Mouse (Mus musculus) thymus, adult 18-20 months (tissue): ENCODE data around the gene Mark3.

Source experiments
- DNase-seq, 2 experiments: peaks; one replicate each; pipeline ENCODE4 v3.0.0; 2022; ENCODE audit warnings: mixed read lengths in 2 of 2

The Mark3 gene

DNA sequence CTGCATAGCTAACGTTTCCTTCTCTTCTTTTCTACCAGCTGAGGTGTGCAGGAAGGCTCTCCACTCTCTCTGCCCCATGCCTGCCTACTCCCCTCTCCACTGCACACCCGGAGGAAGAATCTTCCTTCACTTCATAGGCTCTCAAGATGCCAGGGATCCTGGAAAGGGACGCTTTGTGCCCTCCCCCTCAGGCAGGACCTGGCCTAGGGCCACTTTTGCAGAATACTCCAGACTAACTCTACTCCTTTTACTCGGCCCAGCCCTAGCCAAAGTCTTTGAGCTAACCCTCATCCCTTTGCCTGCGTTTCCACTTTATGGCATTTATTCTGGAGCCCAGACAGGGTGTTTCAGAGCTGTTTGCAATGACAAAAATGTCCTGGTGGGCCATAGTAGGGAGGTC is 103.1 kb downstream of the Mark3 start:
- no peak for DNase-seq

DNA sequence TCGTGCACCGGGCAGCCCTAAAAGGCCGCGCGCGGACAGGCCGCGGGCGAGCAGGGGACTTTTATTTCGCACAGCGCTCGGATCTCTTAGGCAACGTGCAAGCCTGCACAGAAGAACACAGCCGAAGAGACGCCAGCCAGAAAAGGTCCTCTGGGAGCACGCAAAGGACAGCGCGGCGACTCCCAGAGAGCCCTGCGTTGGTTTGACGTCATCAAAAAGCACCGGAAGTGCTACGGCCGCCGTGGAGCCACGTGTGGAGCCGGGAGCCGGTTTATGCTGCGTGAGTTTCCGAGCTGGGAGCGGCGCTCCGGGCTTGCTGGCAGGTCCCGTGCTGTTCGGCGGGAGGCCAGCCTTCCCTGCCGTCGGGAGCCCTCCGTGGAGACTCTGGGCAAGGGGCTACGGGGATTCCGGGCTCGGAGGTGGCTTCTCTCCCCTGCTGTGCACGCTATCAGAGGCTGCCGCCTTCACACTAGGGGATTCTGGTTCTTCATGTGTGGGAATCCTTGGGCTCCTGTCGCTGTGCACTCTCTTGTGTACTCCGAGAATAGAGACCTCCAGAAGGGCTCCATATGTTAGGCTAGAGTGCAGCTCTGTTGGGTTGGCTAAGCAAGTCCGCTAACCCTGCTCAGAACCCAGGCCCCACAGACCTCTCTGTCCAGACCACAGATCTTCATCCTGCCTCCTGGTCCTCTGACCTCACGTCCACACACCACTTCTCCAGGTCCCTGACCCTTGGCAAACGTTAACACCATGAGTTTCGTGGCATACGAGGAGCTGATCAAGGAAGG is 103.8 kb downstream of the Mark3 start, which contains the start of gene Trmt61a:
Gene Trmt61a, plus strand, starts transcription at position 224 of the 788 bp plus-strand sequence.
- DNase-seq: peak; percentile 68 to 73

DNA sequence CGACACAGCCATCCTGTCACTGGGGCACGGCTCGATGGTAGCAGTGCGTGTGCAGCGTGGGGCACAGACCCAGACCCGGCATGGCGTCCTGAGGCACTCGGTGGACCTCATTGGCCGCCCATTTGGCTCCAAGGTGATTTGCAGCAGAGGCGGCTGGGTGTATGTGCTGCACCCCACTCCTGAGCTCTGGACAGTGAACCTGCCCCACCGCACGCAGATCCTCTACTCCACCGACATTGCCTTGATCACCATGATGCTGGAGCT is 104.3 kb downstream of the Mark3 start:
- no peak for DNase-seq

DNA sequence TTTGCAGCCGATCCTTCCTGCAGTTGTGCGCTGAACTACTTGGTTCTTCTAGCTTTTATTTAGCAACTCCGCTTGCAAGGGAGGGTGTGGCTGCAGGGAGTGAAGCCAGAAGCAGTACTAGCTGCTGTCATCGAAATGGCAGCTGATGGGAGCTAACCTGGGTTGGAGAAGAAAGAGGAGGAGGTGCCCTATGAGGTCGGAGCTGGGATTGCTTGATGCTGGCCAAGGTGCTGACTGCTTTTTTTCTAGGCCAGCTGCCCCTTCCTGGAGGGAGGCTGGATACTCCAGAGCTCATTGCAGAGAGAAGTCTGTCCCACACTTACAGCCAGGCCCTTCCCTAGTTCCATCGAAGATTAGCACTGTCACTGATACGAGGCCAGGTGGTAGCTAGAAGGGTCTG is 104.7 kb downstream of the Mark3 start:
- no peak for DNase-seq

DNA sequence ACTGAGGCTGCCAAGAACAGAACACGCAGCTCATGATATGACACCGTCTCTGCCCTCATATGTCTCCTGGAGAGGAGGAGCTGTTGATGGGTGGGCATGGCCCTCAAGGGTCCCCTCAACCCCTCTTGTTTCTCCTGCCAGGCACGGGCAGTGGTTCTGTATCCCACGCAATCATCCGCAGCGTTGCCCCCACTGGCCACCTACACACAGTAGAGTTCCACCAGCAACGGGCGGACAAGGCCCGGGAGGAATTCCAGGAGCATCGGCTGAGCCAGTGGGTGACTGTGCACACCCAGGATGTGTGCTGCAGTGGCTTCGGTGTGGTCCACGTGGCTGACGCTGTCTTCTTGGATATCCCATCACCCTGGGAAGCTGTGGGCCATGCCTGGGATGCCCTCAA is 106.3 kb downstream of the Mark3 start:
- no peak for DNase-seq

GRCm38 (mm10) chr12:111681305-111681704 is 107.0 kb downstream of the Mark3 start:
- DNase-seq: no peak

GRCm38 (mm10) chr12:111682003-111682402 is 107.7 kb downstream of the Mark3 start:
- DNase-seq: no peak

- no peak for DNase-seq
These were observed 108.5 kb downstream of the Mark3 start for GRCm38 (mm10) chr12:111682806-111683205.

DNA sequence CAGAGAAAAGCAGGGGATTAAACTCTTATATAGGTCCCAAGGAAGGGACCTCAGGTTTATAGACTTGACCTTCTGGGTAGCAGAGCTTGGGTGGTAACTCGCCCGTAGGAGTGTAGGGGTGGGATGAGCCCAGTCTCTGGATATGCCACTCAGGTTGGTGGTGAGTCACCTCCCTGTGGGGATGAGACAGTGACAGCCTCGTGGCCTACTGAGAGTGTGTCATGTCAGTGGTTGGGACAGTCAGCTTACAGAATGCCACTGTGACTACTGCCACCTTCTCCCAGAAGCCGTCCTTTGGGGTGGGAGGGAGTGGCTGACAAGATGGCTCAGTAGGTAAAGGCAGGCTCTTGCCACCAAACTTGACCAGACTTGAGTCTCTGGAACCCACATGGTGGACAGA is 112.1 kb downstream of the Mark3 start:
- no peak for DNase-seq

GRCm38 (mm10) chr12:111687350-111688068 is 113.2 kb downstream of the Mark3 start:
- DNase-seq: no peak

- no peak for DNase-seq
These were observed 113.7 kb downstream of the Mark3 start for GRCm38 (mm10) chr12:111688069-111688428.

DNA sequence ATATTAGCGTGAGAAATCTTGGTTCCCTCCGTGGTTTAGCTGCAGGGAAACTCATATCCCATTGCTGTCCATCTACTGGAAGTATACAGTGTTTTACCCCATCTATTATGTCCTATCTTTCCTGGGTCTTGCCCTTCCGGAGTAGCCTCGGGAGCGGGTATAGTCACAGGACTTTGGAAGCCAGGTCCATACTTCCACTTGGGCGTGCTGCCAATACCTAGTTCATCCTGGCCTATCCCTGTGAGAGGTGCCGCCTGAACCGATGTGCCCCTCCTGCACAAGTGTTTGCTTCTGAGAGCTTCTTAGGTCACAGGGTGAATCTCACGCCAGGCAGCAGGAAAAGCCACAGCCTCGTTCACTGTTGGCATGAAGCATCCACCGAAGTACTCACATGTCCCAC is 115.1 kb downstream of the Mark3 start:
- no peak for DNase-seq

DNA sequence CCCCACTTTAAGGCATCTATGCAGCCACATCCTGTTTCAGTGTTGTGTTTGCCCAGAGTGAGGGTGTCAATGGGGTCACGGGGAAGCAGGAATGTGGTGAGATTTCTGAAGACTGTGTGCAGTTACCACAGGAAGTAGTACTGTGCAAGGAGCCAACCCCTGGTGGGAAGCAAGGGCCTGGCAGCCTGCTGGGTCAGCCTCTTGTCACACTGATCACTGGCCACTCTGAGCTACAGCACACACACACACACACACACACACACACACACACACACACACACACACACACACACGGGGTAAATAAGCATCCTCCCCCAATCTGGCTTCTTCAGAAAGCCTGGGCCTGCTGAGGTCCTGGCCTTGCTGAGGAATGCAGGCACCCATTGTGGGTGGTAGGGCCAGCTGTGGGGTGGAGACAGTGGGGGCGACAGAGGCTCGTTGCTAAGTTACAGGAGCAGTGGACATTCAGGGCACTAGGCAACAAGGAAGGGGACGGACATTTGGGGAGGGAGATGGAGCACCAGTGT is 117.1 kb downstream of the Mark3 start:
- DNase-seq: peak in 1 of 2 experiments; percentile 59

DNA sequence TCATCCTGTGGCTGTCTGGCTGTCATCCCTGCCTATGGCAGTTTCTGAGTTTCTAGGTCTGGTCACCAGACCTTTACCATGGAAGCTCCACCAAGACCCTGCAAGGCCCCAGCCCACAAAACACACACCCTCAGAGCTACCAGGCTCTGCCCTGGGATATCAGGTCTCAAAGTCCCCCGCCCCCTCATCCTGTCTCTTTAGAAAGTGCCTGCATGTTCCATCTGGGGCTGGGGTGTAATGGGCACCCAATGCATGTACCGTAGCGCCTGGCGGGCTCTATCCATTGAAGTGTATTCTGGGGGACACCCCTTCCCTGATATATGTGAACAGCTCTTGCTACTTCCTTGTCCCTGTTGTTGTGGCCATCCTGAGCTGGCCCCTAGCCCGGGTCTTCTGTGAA is 118.6 kb downstream of the Mark3 start:
- no peak for DNase-seq

- DNase-seq: no peak
These were observed 119.3 kb downstream of the Mark3 start for GRCm38 (mm10) chr12:111693341-111694270.

- no peak for DNase-seq
These were observed 120.0 kb downstream of the Mark3 start for GRCm38 (mm10) chr12:111694271-111694781.

DNA sequence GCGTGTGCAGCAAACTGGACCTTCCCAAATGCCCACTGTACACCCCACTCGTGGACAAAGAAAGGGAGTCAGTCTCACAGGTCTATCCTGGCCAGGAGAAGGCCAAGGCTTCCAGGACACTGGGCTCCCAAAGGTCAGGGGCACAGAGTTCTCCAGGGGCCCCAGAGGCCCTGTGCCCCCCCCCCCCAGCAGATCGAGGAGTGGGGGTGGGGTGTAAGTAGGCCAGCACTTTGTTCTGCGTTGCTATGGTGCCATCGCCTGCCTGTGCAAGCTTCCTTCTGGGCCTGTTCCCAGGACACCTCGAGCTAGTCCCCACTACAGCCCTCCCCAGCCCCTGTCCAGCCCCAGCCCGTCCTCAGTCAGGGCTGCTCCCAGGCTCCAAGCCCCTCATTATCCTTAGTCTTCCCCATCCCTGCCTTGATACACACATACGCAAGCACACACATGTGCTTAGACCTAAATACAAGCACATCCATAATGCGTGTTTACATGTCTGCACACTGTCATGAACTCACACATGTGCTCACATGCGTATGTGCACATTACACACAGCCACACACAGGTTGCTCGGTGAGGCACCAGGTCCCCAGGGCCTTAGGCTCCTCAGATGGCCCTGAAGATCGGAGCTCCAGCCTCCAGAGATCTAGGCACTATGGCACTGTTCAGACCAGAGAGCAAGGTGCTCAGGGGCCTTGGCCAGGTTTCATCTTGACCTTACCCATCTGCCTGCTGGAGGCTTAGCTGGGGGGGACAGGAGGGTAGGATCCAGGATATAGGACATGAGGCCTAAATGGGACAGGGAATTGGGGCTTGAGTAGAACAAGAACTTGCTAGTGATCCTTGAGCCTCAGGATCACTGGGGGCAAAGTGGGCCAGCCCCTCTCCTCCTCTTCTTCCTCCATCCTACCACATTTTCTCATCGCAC is 120.8 kb downstream of the Mark3 start:
- no peak for DNase-seq

- DNase-seq: peak in 1 of 2 experiments; percentile 59
These were observed 121.9 kb downstream of the Mark3 start for GRCm38 (mm10) chr12:111696239-111696638.

- no peak for DNase-seq
These were observed 123.4 kb downstream of the Mark3 start for GRCm38 (mm10) chr12:111697708-111698107.

- no peak for DNase-seq
These were observed 124.1 kb downstream of the Mark3 start for GRCm38 (mm10) chr12:111698346-111698913.

GRCm38 (mm10) chr12:111699542-111699941 is 125.2 kb downstream of the Mark3 start:
- no peak for DNase-seq
